ENCODE assay signal across 9 mouse cellular contexts in the genomic region with DNA sequence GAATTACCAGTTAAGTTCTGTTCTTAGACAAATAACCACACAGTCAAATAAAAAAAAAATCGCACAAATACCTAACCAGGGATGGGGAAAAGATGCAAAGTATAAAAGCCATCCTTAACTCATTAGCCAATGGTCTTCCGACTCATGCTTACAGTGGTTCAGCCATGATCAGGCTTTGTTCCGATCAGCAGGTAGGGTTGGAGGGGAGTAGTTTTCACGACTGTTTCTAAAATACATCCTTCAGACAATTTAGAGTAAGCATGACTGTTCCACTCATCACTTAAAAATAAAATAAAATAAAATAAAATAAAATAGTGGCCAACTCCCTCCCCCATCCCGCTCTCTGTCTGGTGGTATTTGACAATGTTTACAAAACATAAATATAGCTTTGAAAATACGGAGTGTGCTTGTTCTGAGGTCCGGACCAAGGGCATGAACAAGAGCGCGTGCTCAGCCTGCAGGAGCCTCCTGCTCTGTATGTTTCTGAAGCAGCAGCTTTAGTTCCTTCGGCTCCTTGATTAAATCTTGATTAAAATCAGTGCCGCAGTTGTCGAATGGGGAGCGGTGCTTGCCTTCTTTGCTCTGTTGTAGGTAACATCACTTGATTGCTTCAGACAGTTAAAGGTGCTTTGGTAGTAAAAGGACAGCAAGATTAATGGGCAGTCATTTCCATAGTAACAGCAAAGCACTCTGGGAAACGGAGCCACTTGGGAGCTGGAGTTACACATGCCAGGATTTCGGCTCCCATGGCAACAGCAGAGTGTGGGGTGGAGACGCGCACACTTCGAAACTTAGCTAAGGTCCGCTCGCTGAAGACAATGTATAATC.
A peak's percentile ranks its signal among the peaks of the same experiment; 100 is the strongest.
DNase-seq lines count a peak whose midpoint lies in the region; ATAC-seq lines count a peak whose summit lies in the region.
"Had no signal": no experiment of that assay in that cellular context is flagged by ENCODE, and none has a peak within 500 bp of the region (broad histone marks: within the 10 kb centered on the region; RNA-seq: fewer than 3 reads in every experiment).

No protein-coding gene starts in this region.

- peaks cover 2% of the 10 kb centered on the region for H3K27me3 ChIP-seq in megakaryocyte, embryonic 14.5 days (replicated peaks)
- H3K27me3 ChIP-seq in heart, embryonic 15.5 days: no peaks in the 10 kb centered on the region
- no peaks in the 10 kb centered on the region for H3K27me3 ChIP-seq in limb, embryonic 15.5 days
- H3K27me3 ChIP-seq: liver, embryonic 13.5 days had no signal

- peak overlapping the region; percentile 53 for H3K4me3 ChIP-seq in megakaryocyte, embryonic 14.5 days (replicated peaks)
- H3K4me3 ChIP-seq in heart, embryonic 15.5 days: peak overlapping the region; percentile 20; the same call in 1 of the 2 replicates
- H3K4me3 ChIP-seq in limb, embryonic 15.5 days: no peak overlapping the region
- H3K4me3 ChIP-seq: liver, embryonic 13.5 days had no signal

- peak overlapping the region; percentile 46 for H3K4me2 ChIP-seq in heart, embryonic 15.5 days
- peak overlapping the region; percentile 25 for H3K4me2 ChIP-seq in limb, embryonic 15.5 days
- H3K4me2 ChIP-seq: liver, embryonic 13.5 days had no signal

- no peaks in the 10 kb centered on the region for H3K4me1 ChIP-seq in megakaryocyte, embryonic 14.5 days
- H3K4me1 ChIP-seq in heart, embryonic 15.5 days (replicated peaks): 0 out of 2 replicates have a peak, but pooled peaks cover 2% of the 10 kb centered on the region
- H3K4me1 ChIP-seq in limb, embryonic 15.5 days: peaks cover 3% of the 10 kb centered on the region; the same call in 1 of the 2 replicates
- H3K4me1 ChIP-seq: liver, embryonic 13.5 days had no signal

- H3K9ac ChIP-seq in heart, embryonic 15.5 days: no peak overlapping the region
- no peak overlapping the region for H3K9ac ChIP-seq in limb, embryonic 15.5 days
- H3K9ac ChIP-seq: liver, embryonic 13.5 days had no signal

- peak; percentile 25 for DNase-seq in fibroblast of lung, adult 2 months (ENCODE audit: low read depth)
- DNase-seq in kidney, postnatal 10 days: peak; percentile 68
- peak; percentile 24 for DNase-seq in ovary, postnatal 10 days (ENCODE audit: low spot score)
- DNase-seq: liver, embryonic 13.5 days had no signal

- H3K27ac ChIP-seq in heart, embryonic 15.5 days: no peak overlapping the region
- H3K27ac ChIP-seq in limb, embryonic 15.5 days: no peak overlapping the region
- H3K27ac ChIP-seq: liver, embryonic 13.5 days had no signal

- H3K9me3 ChIP-seq in megakaryocyte, embryonic 14.5 days: no peaks in the 10 kb centered on the region
- no peaks in the 10 kb centered on the region for H3K9me3 ChIP-seq in heart, embryonic 15.5 days (replicated peaks)
- no peaks in the 10 kb centered on the region for H3K9me3 ChIP-seq in limb, embryonic 15.5 days
- H3K9me3 ChIP-seq: liver, embryonic 13.5 days had no signal

- no peaks in the 10 kb centered on the region for H3K36me3 ChIP-seq in megakaryocyte, embryonic 14.5 days (replicated peaks; ENCODE audit: low read length)
- H3K36me3 ChIP-seq in heart, embryonic 15.5 days: no peaks in the 10 kb centered on the region
- no peaks in the 10 kb centered on the region for H3K36me3 ChIP-seq in limb, embryonic 15.5 days
- H3K36me3 ChIP-seq: liver, embryonic 13.5 days had no signal

- WGBS in heart, embryonic 15.5 days: 55% methylated on average over 20 of the region's 20 CpGs
- 51% methylated on average over 20 of the region's 20 CpGs for WGBS in limb, embryonic 15.5 days

- ATAC-seq in megakaryocyte, adult 5-6 weeks (ENCODE audit: poor library complexity, severe bottlenecking): no peak
- peak; percentile 64 for ATAC-seq in heart, embryonic 15.5 days (replicated peaks; ENCODE audit: insufficient number of reproducible peaks, insufficient read depth, low FRiP score, low read depth)
- no peak for ATAC-seq in limb, embryonic 15.5 days (ENCODE audit: insufficient number of reproducible peaks, low FRiP score, low TSS enrichment, low read depth)
- no peak for ATAC-seq in CD4-positive, CD25-positive, alpha-beta regulatory T cell, adult 4 months
